Mouse (Mus musculus) embryonic facial prominence, embryonic 13.5 days (tissue): ENCODE measurements around the gene Pax2. TPM values are rescaled to one million over a fixed set of nuclear protein-coding genes. Genes with fewer than 3 reads are reported as not detected.
"Not testable (repeated sequence)": the region's sequence is repeated elsewhere in the genome, so short reads cannot be mapped to it uniquely, and the experiment has no call there.

ENCODE experiments used
- ATAC-seq: fragments of 200-750 bp; cut with Nextera tagmentation; 2 replicates; pipeline ENCODE4 v1.8.0; 2017; ENCODE audit warnings: low read depth; ENCODE audit not compliant: insufficient number of reproducible peaks, insufficient read depth, low FRiP score, low TSS enrichment
- H3K27ac ChIP-seq: fragments of 300-500 bp; sonication (generic); 2 replicates; pipeline ENCODE4 v1.5.1; 2015; ENCODE audit warnings: moderate library complexity, mild to moderate bottlenecking, inconsistent platforms
- H3K27me3 ChIP-seq: fragments of 300-500 bp; sonication (generic); 2 replicates; pipeline ENCODE4 v1.6.1; 2015; ENCODE audit warnings: mild to moderate bottlenecking, inconsistent platforms
- H3K36me3 ChIP-seq: fragments of 300-500 bp; sonication (generic); 2 replicates; pipeline ENCODE4 v1.6.1; 2015; ENCODE audit warnings: mild to moderate bottlenecking, inconsistent platforms
- H3K4me1 ChIP-seq: fragments of 300-500 bp; sonication (generic); 2 replicates; pipeline ENCODE4 v1.6.1; 2015; ENCODE audit warnings: inconsistent platforms
- H3K4me2 ChIP-seq: fragments of 300-500 bp; sonication (generic); 2 replicates; pipeline ENCODE4 v1.6.1; 2015; ENCODE audit warnings: moderate library complexity, mild to moderate bottlenecking, inconsistent platforms
- H3K4me3 ChIP-seq: fragments of 300-500 bp; sonication (generic); 2 replicates; pipeline ENCODE4 v1.5.1; 2015; ENCODE audit warnings: mild to moderate bottlenecking, inconsistent platforms
- H3K9ac ChIP-seq: fragments of 300-500 bp; sonication (generic); 2 replicates; pipeline ENCODE4 v1.6.1; 2015; ENCODE audit warnings: mild to moderate bottlenecking, inconsistent platforms
- H3K9me3 ChIP-seq: fragments of 300-500 bp; sonication (generic); 2 replicates; pipeline ENCODE4 v1.6.1; 2016; ENCODE audit warnings: inconsistent platforms
- WGBS: fragments of 180-500 bp; shearing (Covaris S2); methylation state at CpG from one replicate; pipeline ENCODE4 v1.1.7; 2015; ENCODE audit warnings: mixed read lengths; 5-methylcytosine and 5-hydroxymethylcytosine counted together
- polyA plus RNA-seq: library from polyadenylated mRNA; unstranded; fragments of >200 nt; fragmentation: Nextera tagmentation; extraction: Ambion mirVana; gene quantifications from 2 replicates; pipeline ENCODE4 v1.2.1, GENCODE M21; 2015

Pax2 gene
- polyA plus RNA-seq, 1 experiment from 2014 or later, result 0.22 TPM

GRCm38 (mm10) chr19:44823657-44824056 is 67.8 kb downstream of the Pax2 start:
- H3K36me3 ChIP-seq, result no peaks in the 10 kb centered on the region
- WGBS, result 41% methylated on average over 3 of the region's 3 CpGs
- peaks cover 15% of the 10 kb centered on the region for H3K4me1 ChIP-seq
- ATAC-seq, result no peak
- no peak overlapping the region for H3K4me3 ChIP-seq
- no peaks in the 10 kb centered on the region for H3K9me3 ChIP-seq
- no peak overlapping the region for H3K9ac ChIP-seq
- no peak overlapping the region for H3K4me2 ChIP-seq
- no peak overlapping the region for H3K27ac ChIP-seq
- H3K27me3 ChIP-seq, result peaks cover 56% of the 10 kb centered on the region

GRCm38 (mm10) chr19:44825216-44825768 is 69.4 kb downstream of the Pax2 start:
- Histone ChIP-seq H3K4me3 (peak overlapping the region; percentile 5; the same call in 1 of the 2 replicates), H3K4me1 (peaks cover 15% of the 10 kb centered on the region), H3K4me2 (peak overlapping the region; percentile 38), H3K27me3 (peaks cover 54% of the 10 kb centered on the region), H3K36me3 (no peaks in the 10 kb centered on the region), H3K9me3 (no peaks in the 10 kb centered on the region), H3K27ac (no peak overlapping the region), H3K9ac (no peak overlapping the region)
- WGBS, result 4% methylated on average over 11 of the region's 11 CpGs
- no peak for ATAC-seq

GRCm38 (mm10) chr19:44825819-44826218 is 70.0 kb downstream of the Pax2 start:
- H3K4me1 ChIP-seq, result peaks cover 15% of the 10 kb centered on the region
- no peak overlapping the region for H3K9ac ChIP-seq
- H3K4me3 ChIP-seq, result no peak overlapping the region
- no peaks in the 10 kb centered on the region for H3K36me3 ChIP-seq
- 20% methylated on average over 4 of the region's 4 CpGs for WGBS
- peak overlapping the region; percentile 38 for H3K4me2 ChIP-seq
- no peaks in the 10 kb centered on the region for H3K9me3 ChIP-seq
- H3K27ac ChIP-seq, result no peak overlapping the region
- no peak for ATAC-seq
- peaks cover 58% of the 10 kb centered on the region for H3K27me3 ChIP-seq

- peaks cover 91% of the 10 kb centered on the region for H3K27me3 ChIP-seq
- ATAC-seq, result no peak
Observed at GRCm38 (mm10) chr19:44833391-44833790, 77.5 kb downstream of the Pax2 start.

DNA sequence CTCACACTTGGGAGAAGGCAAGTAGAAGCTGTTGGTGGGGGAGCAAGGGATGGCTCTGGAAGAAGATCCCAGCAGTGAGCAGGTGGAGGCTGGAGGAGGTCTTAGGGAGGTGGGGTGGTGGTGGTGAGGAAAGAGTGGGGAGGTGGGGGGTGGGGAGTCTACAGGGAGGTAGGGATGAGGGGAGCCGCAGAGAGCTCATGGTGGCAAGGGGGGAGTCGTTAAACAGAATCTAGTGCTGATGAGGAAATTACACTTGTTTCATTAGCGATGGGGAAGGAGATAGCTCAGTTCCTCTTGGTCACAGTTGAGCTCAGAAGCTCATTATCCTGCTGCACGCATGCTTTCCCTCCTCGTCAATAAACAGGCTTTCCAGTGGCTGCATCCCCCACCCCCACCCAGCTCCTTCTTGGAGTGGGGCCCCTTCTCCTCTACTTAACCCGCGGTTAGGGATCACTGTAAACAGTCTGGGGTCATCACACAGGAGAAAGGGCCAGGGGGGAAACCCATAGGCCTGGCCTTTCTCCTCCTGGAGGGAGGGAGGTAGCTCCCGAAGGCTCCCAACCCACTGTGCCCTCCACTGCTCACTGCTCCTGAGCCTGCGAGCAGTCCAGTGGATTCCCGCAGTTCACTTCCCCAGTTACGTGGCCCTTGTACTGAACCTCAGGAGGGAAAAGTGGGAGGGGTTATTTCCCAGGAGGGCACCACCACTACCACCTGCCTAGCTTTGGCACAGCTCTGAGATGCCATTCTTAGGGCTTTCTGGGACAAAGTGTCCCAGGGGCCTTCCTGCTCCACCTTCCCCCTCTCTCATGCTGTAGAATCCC is 78.6 kb downstream of the Pax2 start:
- H3K9me3 ChIP-seq, result no peaks in the 10 kb centered on the region
- ATAC-seq, result no peak
- no peak overlapping the region for H3K4me3 ChIP-seq
- no peak overlapping the region for H3K9ac ChIP-seq
- H3K27ac ChIP-seq, result no peak overlapping the region
- 14% methylated on average over 11 of the region's 11 CpGs for WGBS
- H3K27me3 ChIP-seq, result peaks cover 95% of the 10 kb centered on the region
- no peak overlapping the region for H3K4me2 ChIP-seq
- no peaks in the 10 kb centered on the region for H3K36me3 ChIP-seq
- peaks cover 25% of the 10 kb centered on the region for H3K4me1 ChIP-seq

More at GRCm38 (mm10) chr19:44833391-44833790, 77.5 kb downstream of the Pax2 start:
- Histone ChIP-seq H3K4me2 (no peak overlapping the region), H3K4me1 (peaks cover 25% of the 10 kb centered on the region), H3K27ac (no peak overlapping the region), H3K9me3 (no peaks in the 10 kb centered on the region), H3K4me3 (no peak overlapping the region), H3K36me3 (no peaks in the 10 kb centered on the region), H3K9ac (no peak overlapping the region)
- 68% methylated on average over 1 of the region's 1 CpGs for WGBS

DNA sequence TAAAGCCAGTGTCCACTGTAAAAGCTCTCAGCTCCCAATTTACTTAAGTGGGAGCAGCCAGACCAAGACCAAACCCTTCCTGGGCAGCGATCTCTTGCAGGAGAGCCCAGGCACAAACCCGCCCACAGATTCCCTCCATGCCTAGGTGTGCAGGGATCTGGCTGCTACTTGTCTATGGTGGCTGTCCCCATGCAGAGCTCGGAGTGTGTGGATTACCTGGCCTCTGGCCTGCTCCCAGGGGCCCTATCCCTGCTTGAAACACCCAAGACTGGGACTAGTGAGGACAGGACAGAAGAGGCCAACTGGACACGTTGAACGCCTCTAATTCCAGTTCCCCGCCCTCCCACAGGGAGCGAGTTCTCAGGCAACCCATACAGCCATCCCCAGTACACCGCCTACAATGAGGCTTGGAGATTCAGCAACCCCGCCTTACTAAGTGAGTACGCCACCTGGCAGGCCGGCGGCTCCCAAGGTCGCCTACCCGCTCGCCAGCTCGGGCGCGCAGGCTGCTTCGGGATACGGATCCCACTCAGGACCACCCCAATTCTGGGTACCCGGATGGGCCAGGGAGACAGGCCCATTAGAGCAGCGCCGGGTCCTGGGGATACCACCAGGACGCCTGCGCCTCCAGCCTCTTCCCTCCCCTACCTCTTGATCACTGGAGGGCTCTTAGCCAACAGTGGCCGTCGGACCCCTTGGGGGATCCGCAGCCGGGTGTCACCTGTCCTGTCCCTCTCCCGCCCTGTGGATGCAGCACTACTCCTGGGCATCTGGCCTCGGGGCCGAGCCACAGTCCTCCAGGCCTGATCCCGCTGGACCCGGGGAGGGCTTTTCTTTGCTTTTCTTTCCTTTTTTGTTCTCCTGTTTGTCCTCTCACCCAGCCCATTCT is 79.4 kb downstream of the Pax2 start:
- Histone ChIP-seq H3K9ac (peak overlapping the region; percentile 54; the same call in 1 of the 2 replicates), H3K4me3 (peak overlapping the region; percentile 48), H3K27ac (no peak overlapping the region), H3K9me3 (no peaks in the 10 kb centered on the region), H3K4me1 (peaks cover 25% of the 10 kb centered on the region), H3K27me3 (peaks cover 99% of the 10 kb centered on the region), H3K4me2 (peak overlapping the region; percentile 90), H3K36me3 (no peaks in the 10 kb centered on the region)
- ATAC-seq, result no peak
- 3% methylated on average over 34 of the region's 34 CpGs for WGBS

DNA sequence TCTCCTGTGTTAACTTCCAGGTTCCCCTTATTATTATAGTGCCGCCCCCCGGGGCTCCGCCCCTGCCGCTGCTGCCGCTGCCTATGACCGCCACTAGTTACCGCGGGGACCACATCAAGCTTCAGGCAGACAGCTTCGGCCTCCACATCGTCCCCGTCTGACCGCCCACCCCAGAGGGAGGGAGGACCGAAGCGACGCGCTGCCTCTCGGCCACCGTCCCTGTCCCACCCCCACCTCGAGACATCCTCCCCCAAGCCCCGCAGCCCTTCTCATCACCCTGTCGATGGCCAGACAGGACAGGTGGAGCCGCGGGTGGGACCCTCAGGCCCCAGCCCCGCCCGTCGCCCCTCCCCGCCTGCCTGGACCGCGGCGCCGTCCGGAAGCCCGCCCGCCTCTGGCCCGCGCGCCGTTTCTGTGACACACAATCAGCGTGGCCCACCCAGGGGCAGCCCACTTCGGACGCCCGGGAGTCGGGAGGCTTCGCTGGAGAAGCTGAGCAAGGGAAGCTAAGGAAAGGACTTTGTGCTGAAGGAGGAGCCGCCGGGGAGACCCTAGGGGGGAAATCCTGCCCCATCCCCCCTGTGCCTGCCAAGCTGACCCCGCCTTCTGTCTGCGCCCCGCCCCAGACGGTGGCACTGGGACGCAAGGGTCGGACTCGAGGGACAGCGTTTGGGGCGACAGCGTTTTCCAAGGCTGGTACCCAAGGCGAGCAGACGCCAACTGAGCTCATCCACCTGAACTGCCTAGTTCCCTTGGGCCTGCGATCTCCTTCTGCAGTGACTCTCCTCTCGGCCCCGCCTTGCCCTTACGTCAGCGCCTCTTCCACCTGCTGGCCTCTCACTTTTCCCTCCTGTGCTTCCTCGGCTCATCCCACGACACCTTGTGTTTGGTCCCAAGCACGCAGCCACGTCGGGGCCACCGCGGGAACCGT is 80.4 kb downstream of the Pax2 start:
- no peaks in the 10 kb centered on the region for H3K9me3 ChIP-seq
- H3K27ac ChIP-seq, result no peak overlapping the region
- peak overlapping the region; percentile 54 for H3K9ac ChIP-seq
- ATAC-seq, result no peak
- H3K36me3 ChIP-seq, result no peaks in the 10 kb centered on the region
- H3K4me3 ChIP-seq, result peak overlapping the region; percentile 48
- H3K4me2 ChIP-seq, result peak overlapping the region; percentile 90
- under 1% methylated on average over 71 of the region's 71 CpGs for WGBS
- H3K4me1 ChIP-seq, result peaks cover 25% of the 10 kb centered on the region
- peaks cover 91% of the 10 kb centered on the region for H3K27me3 ChIP-seq

GRCm38 (mm10) chr19:44837426-44838205 is 81.8 kb downstream of the Pax2 start:
- ATAC-seq, result no peak
- Histone ChIP-seq H3K4me3 (peak overlapping the region; percentile 48), H3K9me3 (no peaks in the 10 kb centered on the region), H3K4me2 (peak overlapping the region; percentile 90), H3K36me3 (no peaks in the 10 kb centered on the region), H3K27ac (no peak overlapping the region), H3K9ac (no peak overlapping the region), H3K27me3 (peaks cover 79% of the 10 kb centered on the region), H3K4me1 (peaks cover 25% of the 10 kb centered on the region)
- WGBS, result 2% methylated on average over 37 of the region's 37 CpGs

GRCm38 (mm10) chr19:44838321-44838720 is 82.5 kb downstream of the Pax2 start:
- Histone ChIP-seq H3K27me3 (peaks cover 74% of the 10 kb centered on the region), H3K9me3 (no peaks in the 10 kb centered on the region), H3K36me3 (no peaks in the 10 kb centered on the region), H3K9ac (no peak overlapping the region), H3K4me3 (no peak overlapping the region), H3K4me1 (peaks cover 25% of the 10 kb centered on the region), H3K4me2 (no peak overlapping the region), H3K27ac (no peak overlapping the region)
- ATAC-seq, result no peak
- 13% methylated on average over 9 of the region's 9 CpGs for WGBS

DNA sequence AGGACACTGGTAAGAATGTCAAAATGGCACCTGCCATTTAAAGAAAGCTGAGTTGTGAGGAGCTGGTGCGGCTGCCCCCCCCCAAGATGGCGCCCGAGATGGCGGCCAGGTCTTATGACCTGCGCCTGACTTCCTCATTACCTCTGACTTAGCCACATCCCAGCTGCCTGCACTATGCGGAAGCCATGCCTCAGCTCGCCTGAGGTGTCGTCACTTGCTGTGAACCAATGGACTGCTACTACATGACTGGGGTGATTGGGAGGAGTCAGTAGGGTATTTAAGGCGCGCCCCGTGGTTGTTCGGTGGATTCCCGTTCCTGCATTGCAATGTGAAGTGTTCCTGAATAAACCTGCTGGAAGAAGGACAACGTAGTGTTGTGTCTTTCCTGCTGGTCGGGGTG is 86.8 kb downstream of the Pax2 start:
- H3K9ac ChIP-seq, H3K9me3 ChIP-seq, H3K4me1 ChIP-seq, H3K4me2 ChIP-seq, ATAC-seq, H3K4me3 ChIP-seq, H3K27ac ChIP-seq, H3K36me3 ChIP-seq: not testable (repeated sequence)
- WGBS, result 90% methylated on average over 15 of the region's 15 CpGs
- peaks cover 45% of the 10 kb centered on the region for H3K27me3 ChIP-seq
